Mouse (Mus musculus) heart, postnatal 0 days (tissue): ENCODE measurements at regions not wholly inside any gene's neighbourhood (a gene's known extent, or its start where the extent isn't known, plus 50 kb on each side); places are given as distances from the start of the nearest gene placed in this dataset.

ENCODE experiments used
- CTCF ChIP-seq: IDR thresholded peaks from 2 replicates; pipeline ENCODE4 v1.5.1; 2016; ENCODE audit warnings: antibody characterized with exemption, control low read depth, low read depth
- EP300 ChIP-seq: IDR thresholded peaks from 2 replicates; pipeline ENCODE4 v1.6.1; 2016; ENCODE audit warnings: antibody characterized with exemption, low read depth

- TF ChIP-seq CTCF (no peak), EP300 (no peak)
Observed at GRCm38 (mm10) chr7:73172615-73173014, 202.7 kb upstream of the Rgma start.
